Mouse (Mus musculus): ENCODE measurements around the gene Diras1.

DNA sequence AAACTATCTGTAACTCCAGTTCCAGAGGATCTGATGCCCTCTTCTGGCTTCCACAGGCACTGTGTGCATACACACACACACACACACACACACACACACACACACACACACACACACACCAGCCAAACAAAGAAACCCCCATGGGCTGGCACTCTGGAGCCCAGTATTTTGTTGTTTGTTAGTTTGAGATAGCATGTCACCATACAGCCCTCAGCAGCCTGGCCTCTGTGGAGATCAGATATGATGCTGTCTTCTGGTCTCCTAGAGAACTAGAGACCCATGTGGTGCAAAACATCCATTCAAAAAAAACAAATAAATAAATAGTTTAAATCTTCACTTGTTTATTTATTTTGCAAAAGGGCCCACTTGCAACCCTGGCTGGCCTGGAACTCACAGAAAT lies 2.8 kb upstream of the Diras1 start:
- no peak for TF ChIP-seq CTCF (IDR thresholded peaks at IDR 0.05; ENCODE audit: extremely low read depth, insufficient read depth, low read length)
- no peak for TF ChIP-seq POLR2A (IDR thresholded peaks at IDR 0.05; ENCODE audit: extremely low read depth, insufficient read depth, low read length)

All from cortical plate, adult 2 months (tissue).